Mouse (Mus musculus) lung, postnatal 36 days (tissue): ENCODE measurements at regions not wholly inside any gene's neighbourhood (a gene's known extent, or its start where the extent isn't known, plus 50 kb on each side); places are given as distances from the start of the nearest gene placed in this dataset.

Source experiments
- DNase-seq: peaks from one replicate; pipeline ENCODE4 v3.0.0; 2022; ENCODE audit warnings: mixed read lengths

DNA sequence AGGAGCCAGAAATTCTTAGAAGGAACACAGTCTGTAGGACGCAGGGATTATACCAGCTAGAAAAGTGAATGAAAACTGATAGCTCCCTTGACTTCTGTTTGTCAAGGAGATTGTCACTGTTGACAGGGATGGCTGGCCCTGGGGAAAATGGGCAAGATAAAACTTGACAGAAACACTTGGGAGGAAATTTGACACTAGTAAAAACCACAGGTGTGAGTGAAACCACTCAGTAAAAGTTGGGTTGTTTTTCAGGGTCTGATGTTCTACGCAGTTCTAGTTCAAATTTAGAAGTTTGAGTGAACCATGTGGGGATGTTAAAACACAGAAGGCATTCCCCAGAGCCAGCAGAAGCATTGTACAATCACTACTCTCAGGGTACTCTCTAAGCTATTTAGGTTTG, 246.6 kb upstream of the Prep start:
- DNase-seq = no peak

DNA sequence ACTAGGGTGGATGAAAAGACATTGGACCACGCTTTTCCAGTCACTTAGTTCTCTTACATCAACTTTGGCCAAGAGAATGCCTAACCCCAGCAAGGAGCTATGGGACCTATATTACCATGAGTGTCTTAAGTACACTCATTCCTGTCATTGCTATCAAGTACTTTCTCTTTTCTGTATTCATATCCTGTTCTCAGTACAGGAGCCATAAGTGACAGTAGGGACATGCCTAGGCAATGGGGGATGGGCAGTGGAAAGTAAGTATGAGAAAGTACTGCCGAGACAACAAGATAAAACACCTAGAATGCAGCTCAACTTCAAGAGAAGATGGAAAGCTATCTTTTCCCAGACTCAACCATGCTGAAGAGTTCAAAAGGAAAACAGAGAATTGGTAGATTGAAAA, 247.6 kb upstream of the Prep start:
- DNase-seq = no peak

DNA sequence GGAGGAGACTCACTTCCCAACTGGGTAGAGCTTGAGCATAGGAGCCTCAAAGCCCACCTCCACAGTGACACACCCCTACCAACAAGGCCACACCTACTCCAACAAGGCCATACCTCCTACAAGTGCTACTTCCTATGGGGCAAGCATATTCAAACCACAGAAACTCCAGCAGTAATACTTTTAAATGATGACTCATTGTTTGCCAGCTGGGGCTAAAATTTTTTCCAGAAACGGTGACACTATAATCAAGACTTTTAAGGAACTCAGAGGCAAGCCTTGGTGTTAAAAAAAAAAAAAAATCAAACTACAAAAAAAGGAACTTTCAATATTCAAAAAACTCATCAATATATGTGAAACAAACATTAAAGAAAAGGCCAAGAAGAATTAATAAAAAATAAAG, 248.4 kb upstream of the Prep start:
- DNase-seq = no peak

DNA sequence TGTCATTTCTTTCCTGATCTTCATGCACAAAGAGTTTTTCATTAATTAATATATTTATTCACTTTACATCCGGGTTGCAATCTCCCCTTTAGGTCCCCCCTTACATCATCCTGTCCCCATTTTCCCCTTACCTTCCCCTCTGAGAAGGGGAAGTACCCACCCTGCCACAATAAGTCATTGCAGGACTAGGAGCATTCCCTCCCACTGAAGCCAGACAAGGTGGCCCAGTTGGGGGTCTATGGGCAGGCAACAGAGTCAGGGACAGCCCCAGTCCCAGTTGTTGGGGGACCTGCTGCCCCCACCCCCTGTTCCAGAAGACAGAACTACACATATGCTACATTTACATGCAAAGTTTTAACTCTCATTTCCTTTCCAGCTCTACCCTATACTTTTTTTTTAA, 267.9 kb upstream of the Prdm1 start:
- no peak for DNase-seq

DNA sequence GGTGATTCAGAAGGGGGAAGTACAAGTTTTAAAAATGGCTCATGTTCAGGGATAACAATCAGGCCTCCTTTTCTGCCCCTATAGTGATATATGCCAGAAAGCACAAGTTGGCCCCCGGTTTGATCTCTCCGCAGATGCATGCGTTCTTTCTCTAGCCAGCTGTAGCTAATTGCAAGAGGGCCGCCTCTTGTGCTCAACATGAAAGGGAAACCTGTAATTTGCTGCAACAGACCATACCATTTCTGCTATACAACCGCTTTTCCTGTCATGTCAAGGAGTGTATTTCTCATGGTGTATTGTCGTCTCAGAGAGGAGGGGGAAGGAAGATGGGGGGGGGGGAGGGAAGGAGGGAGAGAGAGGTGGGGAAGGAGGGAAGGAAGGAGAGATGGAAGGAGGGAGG, 257.1 kb upstream of the Prdm1 start:
- no peak for DNase-seq

DNA sequence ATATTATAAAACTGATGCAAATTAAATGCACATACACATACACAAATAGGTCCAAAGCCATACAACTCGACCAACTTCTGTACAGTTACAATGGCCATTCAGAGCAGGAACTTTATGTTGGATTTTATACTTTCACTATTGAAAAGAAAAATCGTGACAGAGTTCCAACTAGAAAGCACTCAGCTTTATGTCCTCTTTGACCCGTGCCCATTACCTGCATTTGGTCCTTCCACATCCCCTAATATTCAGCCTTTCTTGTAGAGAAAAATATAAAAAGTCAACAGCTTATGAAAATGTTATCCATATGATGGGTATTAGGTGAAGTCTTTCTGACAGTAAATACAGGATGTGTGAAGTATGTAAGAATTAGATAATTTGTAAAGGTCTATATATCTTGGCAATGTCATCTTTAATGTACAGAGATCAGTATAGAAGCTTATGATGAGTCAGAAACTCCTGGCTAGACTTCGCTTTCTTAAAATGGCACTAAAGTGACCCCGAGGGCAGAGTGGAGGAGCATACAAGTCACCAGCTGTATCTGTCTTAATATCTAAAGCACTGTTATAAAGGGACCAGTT, 252.2 kb upstream of the Prdm1 start:
- DNase-seq = no peak

DNA sequence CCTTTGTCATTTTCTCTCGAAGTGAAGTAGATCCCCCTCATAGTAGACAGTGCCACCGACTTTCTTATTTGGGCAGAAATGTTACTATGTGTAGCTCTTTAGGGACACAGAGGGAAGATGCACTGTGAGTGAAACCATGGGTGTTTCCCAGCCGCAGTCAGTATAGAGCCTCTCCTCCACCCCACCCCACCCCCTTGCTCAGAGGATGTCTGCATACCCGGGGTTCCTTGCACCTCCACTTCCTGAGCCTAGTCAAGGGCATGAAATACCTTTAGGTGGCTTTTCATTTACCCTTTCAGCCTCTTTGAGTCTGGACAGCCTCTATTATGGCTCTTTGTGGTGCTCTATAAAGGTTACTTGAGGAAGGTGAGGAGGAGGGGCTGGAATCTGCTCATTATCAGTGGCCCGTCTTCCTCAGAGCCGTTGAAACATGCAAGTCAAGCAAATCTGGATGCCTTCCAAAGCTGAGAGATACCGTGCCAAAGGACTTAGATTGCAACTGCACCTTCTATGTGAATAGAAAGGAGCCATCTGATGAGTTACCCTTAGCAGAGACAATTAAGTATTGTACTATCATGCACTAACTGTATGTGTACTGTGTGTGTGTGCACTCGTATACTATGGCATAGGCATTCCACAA, 251.4 kb upstream of the Prdm1 start:
- DNase-seq = peak; percentile 2

DNA sequence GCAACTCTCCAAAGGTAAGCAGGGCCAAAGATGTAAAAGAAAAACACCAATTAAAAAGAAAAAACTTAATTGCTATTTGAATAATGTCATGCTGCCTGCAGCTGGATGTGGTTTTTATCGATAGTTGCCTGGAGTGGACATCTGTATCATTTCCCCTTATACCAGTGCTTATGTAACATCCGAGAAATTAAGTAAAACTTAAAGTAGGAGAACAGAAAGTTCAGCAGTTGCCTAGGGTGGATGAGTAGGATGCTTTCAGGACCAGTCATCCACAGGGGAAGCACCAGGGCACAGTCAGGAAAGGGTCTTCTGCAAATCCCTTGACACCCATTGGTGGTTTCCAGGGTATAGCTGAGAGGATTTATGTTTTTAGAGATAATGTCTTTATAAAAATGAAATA, 248.9 kb upstream of the Prdm1 start:
- peak; percentile 3 for DNase-seq

DNA sequence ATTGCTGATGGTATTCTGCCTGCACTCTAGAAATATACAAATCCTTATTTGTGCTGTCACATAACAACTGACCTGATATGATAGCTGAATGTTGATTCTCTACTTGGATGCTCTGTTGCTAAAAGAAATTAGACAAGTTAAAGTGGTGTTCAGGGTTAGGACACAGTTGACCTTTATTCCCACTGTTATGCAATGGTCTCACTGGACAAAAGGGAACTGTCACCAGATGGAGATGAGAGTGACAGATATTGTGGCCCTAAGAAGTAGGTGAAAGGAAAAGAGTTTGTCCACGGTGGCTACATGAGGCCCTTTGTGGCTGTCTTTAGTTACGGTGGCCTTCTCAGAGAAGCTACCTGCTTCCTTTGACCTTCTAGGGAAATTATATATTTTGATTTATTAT, 247.9 kb upstream of the Prdm1 start:
- peak; percentile 39 for DNase-seq

DNA sequence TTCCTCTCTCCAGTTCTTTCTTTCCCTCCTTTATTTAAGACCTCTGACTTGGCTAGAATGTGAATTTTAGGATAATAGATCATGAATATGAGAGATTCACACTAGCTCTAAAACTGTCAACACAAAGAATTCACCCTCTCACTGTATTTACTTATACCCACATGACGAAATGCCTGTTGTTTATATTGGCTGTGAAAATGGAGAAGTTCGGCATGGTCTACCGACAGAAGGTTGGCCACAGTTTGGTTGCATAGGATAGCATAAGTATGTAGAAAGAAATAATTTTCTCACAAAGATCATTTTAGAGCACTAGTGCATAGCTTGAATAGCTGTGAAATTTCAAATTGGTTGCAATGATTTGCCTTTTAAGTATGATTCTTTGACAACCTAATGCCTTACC, 237.2 kb upstream of the Prdm1 start:
- peak; percentile 14 for DNase-seq

DNA sequence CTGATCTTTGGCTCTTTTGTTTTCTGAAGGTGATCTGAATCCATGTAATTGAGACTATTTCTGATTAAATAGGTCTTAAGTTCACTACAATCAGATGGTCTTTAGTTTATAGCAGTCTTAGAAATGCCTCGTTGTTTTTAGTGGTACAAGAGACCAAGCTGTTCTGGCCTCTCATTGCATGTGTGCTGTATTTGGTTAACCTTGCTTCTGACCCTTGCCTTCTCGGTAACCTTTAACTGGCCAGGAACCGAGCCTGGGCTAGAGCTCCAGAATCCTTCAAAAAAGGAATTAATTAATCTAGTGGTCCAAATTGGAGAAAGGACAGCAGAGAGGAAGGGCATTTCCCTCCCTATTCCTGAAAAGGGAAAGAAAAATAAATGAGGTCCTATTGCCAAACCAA, 234.8 kb upstream of the Prdm1 start:
- DNase-seq = no peak

DNA sequence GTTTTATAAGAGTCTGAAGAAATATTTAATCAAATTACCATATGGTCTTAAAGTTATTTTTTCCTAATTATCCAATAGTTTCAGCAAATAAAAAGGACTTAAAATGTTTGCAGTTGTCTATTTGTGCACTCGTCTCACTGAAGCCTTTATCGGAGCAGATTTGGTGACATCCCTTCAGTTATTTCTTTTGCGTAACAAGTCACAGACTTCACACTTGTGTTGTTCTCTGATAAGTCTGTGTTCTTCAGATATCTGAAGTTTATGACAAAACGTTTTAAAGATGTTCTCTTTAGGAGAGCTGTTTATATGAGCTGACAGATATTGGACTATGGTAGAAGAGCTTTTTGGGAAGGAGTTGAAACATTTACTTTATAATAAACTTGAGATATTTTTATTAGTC, 233.8 kb upstream of the Prdm1 start:
- DNase-seq = no peak

DNA sequence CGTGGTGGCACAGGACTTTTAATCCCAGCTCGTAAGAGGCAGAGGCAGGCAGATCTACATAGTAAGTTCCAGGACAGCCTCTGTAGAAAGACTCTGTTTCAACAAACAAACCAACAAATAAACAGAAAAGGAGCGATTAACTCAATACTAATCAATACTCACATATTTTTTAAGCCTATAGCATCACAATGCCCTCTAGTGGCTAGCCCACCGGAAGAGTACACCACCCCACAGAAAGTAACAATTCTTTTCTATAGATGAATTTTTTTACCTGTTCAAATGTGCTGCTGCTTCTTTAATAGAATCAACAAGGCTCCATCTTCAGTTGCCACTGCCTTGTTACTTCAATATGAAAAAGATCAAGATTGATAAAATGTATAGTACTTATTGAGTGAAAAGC, 233.0 kb upstream of the Prdm1 start:
- peak; percentile 38 for DNase-seq

DNA sequence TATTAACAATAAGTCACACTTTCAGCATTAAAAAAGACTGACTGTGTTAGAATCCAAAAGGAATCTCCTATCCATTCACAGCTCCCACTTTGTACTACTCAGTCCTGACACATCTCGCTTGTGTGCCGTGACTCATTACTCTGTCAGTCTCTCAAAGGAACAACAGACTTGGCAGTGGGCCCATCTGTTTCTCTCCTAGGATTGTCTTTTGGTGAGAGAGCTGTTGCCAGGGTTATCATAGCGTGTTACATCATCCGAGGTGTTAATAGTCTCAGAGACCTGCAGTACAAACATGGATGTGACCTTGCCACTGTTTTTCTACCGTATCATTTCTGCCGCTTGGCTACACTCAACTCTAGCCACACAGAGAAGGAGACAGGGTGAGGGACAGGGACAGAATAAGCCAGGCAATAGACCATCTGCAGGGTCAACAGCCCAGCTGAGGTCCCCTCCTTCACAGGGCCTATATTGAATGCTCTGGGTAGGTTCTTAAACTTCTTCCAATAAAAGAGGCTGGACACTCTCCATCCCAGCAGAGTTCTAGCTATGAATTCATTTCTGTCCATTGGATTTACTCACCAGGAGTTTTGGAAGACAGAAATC, 227.2 kb upstream of the Prdm1 start:
- peak; percentile 15 for DNase-seq

DNA sequence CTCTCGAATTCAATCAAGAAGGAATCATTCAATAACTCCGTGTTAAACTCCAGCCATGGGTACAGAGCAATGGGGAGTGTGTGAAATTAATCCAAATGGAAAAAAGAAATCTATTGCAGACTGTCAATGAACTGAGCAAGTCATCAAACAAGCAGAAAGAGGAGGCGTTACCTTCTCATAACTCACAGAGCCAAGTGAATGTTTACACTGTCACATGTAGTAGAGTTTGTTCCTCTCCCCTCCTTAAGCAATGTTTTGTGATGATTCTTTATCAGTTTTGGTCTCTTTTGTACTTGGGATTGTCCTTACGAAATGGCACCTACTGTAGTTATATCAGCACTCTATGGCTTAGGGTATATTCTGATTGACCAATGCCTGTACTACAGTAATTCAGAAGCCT, 226.6 kb upstream of the Prdm1 start:
- no peak for DNase-seq

DNA sequence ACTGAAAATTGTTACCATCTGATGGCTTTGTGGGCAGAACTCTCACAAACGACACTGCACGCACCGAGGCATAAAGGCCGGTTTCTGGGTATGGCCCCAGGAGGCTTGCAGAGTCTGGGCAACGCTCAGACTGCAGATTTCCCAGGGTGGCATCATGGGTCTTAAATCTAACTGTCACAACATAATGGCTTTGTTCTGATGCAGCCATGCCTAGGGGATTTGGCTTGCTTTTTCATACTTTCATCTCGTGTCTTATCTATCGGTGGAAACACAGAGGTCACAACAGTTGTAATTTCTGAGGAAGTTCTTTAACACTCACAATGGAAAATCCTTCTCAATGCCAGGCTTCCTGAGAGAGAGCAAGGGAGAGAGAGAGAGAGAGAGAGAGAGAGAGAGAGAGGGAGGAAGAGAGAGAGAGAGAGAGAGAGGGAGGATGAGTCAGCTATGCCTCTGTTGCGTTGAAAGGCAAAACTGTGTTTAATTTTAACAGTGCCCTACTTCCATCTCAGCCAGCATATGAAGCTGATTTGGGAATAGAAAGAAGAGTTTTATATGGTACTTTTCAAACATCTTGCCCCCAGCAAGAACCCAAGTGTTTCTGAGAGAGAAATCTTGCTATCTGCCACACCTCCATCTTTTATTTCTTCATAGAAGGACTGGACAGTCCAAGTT, 224.6 kb upstream of the Prdm1 start:
- DNase-seq = no peak

DNA sequence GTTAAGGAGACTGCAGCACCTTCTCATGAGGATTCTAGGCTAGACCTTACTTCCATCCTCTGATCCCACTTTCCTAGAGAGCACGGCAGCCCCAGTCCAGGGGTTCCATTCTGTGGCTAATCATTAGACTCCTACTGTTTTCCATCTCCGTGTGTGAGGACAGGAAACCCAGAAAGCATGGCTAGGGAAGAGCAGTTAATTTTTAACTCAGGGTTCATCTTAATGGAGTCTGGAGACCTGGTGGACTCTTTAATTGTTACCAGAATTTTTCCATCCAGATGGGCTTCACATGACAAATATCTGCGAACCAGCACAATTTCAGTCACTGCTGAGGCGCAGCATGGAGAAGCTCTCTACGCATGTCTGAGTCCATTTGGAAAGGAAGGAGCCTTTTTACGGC, 222.8 kb upstream of the Prdm1 start:
- DNase-seq = no peak

DNA sequence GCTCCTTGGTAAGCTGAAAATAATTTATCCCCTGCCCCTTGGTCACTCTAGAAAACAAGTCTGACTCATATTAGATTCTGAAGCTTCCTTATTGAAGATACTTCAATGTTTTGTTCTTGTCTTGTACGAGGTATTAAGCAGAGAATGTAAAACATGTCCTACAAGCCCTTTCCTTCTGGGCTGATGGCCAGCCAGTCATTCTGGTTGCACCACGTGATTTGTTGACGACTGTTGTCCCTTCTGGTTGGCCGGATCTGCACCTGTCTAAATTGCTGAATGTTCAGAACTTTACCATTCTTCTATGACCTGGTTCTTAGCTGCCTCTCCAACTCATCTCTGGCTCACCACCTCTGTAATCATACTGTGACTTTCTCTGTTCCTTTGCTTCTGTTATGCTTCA, 220.9 kb upstream of the Prdm1 start:
- no peak for DNase-seq

DNA sequence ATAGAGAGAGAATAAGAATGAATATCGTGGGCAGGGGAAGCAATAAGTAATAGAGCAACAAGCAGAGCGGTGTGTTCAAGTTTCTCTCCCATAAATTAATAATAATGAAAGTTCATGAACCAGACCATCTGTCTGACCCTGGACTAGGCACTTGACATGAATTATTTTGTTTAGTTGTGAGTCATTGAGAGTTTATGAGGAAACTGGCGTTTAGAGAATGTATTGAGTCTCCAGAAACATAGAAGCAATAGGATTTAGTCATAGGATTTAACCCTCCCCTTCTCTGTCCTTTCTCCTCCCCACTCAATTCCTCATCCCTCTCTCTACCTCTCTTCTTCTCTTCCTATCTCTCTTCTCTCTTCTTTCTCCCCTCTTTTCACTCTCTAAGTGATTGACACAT, 219.1 kb upstream of the Prdm1 start:
- DNase-seq = no peak

DNA sequence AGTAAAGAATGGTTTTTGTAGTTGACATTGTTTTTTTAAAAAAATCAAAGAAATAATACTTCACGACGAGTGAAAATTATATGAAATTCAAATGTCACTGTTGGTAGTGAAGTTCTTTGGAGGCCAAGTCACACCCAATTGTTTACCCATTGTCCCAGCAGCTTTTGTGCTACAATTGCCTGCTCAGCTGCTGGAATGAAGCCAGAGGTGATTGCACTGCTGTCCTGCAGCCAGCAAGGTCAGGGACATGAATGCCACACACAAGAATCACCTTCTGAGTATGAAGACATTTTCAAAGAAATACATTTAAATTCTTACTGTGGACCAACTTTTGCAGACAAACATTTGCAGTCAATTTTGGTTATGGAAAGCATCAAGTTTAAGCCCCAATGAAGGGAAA, 215.9 kb upstream of the Prdm1 start:
- DNase-seq = no peak

DNA sequence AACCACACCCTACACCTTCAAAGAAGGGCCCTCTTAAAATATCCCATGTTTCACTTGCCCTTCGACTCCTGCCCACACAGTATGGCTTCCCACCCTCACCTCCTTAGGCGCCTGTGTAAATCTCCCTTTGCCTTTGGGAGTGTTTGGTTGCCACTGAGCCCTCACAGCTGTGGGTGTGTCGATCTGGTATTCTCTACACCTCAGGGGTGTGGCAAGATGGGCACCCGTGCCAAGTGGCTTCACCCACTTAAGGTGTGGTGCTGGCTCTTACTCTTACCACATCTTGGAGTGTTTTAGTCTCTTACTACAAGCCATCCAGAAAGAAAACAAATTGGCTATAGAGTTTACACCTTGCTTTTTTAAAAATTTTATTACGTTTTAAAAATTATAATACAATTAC, 205.3 kb upstream of the Prdm1 start:
- DNase-seq = no peak

DNA sequence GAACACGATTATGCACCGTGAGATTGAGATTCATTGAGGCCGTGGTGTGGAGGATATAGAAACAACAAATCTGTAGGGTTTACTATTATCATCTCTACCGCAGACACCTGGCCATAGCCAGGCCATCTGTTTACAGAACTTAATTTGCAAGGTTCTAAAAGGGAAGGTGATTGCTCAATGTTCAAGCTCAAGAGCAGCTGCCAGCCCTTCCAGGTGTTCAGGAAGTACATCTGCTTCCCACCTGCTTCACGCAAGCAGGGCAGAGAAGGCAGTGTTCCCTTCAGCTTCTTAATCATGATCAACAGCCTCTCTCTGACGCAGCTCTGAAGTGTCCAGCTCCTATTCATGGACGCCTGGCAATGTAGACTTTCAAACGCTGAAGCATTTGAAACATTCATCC, 202.4 kb upstream of the Prdm1 start:
- no peak for DNase-seq

DNA sequence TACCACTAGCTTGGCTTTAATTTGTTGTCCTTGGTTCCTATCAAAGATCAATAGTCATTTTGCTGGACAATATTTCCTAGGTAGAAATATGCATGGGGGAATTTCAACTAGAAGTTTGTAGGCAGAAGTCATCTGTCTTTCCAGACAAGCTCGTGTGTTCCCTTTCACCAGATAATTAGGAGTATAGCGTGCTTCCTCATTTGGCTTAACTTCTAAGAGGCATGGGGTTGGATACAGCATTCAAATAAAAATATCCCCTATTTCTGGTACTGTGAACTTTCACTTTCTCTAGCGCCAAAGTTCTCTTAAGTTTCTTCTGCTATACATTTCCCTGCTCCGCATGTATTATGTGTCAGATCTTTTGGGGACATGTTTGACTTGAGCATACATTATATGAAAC, 200.7 kb upstream of the Prdm1 start:
- DNase-seq = no peak

DNA sequence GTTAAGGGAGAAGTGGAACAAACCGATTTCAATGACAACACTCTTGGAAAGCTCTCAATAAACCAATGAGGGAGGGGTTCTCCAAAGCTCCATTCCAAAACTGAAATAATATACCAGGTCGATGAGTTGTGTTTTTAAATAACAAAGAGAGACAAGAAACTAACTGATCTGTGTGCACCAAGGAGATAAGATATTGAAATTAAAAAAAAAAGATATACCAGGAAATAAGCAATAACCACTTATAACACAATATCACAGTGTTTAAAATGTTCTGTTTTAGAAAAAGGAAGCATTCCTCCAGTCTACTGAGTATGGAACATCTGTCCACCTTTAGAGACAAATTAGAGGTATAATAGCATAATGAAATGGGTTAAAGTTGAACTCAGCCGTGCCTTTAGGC, 196.3 kb upstream of the Prdm1 start:
- DNase-seq = no peak

DNA sequence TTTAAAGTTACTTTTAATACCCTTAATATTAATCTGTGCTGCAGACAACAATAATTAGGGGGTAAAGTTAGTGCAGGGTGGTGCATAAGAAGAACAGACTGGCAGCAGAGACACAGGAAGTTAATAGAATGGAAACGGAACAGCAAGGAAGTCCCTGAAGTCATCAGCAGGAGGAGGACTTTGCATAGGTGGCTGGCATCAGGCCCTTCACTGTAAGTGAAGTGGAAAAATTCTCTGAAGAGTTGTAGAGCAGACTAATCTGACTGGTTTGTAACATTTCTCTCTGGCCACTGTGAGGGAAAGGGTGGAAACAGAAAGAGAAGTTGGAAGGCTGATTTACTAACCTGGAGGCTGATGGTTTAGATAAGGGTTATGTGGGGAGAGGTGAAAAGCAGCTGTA, 195.5 kb upstream of the Prdm1 start:
- no peak for DNase-seq
